Mouse (Mus musculus): ENCODE results near the gene Ift74.
A peak's percentile ranks its signal among the peaks of the same experiment; 100 is the strongest.

Gene Ift74

DNA sequence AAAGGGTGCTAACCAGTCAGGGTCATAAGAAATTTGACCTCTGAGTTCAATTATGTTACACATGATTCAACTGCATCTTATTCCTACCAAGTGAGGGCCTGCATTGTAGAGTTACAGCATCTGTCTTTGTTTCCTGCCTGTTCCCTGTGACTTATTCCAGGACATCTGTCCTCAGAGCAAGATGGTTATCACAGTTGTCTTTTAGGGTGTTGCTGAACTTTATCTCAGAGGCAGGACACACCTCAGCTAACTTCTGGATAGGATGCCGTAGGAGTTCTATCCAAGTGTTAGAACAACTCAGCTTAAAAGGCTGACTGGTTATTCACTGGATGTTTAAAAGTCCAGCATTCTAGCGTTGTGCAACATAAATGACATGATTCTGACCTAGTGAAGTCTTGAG is 77.9 kb downstream of the Ift74 start:
- no peak for DNase-seq (ENCODE audit: low spot score in 2 of 2)

DNA sequence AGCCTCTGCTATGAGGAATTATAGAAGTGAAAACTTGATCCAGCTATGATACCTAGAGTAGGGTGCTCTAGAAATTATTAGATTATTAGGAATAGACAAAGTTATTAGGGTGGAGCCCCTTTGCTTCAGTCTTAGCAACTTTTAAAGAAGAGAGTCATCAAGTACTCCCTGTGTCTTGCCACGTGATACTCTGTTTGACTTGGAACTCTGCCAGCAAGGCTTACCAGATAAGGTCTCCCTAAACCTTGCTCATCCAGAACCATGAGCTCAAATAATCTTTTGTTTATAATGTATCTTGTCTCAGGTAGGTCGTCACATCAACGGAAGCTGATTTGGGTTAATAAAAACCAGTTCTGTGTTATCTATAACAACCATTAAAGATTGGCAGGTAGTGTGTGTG is 82.1 kb downstream of the Ift74 start:
- no peak for DNase-seq (ENCODE audit: low spot score in 2 of 2)

DNA sequence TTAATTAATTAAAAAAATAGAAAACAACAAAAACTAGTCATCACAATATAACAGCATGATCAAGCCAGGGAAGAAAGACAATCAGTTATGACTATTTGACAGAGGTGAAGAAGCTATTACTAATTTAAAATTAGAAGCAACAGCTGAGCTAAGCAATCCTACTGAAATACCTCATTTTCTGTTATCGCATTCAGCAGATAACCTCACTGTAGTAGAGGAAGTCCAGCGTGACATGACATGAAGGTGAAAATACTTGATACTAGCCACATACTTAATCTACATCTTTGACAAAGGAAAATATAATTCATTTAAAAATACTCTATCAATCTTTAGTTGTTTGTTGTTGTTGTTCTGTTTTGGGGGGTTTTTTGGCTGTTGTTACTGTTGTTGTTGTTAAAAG is 96.7 kb downstream of the Ift74 start:
- DNase-seq (ENCODE audit: low spot score in 2 of 2), result no peak

DNA sequence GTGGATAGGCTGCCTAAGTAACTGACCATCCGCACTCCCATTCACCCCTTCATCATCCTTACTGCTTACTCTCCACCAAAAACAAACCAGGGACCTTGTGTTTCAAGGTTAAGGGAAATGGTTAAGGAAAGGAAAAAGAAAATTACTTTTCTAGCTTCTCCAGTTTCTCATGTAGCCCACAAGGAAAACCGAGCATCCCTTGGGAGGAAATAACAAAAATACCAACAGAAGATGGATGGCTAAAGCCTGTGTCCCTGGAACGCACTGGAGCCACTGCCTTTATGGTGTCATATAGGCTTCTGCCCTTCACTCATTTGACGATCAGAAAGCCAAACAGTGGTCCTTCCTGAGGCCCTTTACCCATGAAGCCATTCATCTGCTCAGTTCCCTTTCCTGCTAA is 97.1 kb downstream of the Ift74 start:
- no peak for DNase-seq (ENCODE audit: low spot score in 2 of 2)

DNA sequence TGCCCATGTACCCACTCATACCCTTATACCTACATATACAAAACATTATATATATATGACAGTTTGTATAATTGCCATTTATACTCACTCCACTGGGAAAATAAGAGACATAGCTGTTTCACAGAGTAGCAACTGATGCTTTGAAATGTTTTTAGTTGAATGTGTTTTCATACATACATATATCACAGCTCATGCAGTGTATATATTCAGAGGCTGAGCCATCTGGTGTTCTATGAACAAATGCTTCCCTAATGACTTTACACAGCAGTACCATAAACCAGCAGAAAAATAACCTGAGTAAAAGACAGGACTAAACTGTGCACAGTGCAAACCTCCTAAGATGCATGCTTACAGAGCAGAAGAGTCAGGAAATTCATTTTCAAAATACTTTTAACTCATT is 99.5 kb downstream of the Ift74 start:
- DNase-seq (ENCODE audit: low spot score in 2 of 2), result no peak

DNA sequence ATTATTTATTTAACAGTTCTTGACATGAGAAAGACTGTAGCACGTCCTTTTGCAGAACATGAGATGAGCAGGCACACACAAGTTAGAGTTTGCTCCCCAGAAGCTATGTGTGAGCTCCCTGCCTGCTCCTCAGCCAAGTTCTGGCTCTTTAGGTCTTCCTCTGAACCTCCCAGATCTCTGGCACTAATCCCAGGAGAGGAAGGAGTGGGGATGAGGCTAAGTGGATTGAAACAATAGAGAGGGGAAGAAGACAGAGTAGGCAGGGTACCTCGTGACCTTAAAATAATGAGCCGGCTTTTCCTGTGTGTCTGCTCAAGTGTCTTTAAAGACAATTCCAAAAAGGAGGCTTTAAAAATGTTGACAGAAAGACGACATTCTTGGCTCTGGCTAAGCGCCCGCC is 100.9 kb downstream of the Ift74 start:
- no peak for DNase-seq (ENCODE audit: low spot score in 2 of 2)

DNA sequence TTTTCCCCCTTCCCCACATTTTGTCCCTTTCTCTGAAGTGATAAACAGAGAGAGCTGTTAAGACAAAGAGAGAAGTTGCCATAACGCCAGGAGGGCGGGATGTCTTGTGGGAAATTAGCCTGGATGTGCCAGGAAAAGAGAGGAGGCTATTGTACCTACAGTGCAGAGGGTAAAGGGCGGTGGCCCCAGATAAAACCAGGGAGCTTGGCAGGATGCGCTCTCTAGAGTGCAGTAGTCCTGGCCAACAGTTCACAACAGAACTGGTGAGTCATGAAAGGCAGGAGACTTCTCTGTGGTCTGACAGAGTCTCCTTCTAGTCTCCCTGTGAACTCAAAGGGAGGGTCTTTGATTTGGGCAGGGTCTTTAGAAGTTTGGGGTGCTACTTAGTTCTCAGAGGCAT is 111.5 kb downstream of the Ift74 start:
- no peak for DNase-seq (ENCODE audit: low spot score in 2 of 2)

DNA sequence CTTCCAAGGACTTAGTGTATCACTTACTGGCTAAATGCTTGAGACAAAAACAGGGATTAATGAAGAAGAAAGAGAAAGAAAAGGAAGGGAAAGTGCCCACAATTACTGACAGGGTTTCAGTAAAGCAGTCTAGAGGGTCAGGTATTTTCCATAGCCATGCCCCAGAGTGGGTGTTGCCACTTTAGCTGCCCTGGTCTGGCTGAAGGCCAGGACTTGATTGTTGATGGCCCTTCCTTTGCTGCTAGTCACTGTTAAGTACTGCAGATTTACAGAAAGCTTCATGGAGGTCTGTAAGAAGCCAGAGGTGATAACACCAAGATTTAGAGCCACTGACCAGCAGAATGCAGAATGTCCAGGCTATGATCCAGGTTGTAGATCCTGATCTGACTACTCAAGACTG is 118.4 kb downstream of the Ift74 start:
- DNase-seq (ENCODE audit: low spot score in 2 of 2), result no peak

DNA sequence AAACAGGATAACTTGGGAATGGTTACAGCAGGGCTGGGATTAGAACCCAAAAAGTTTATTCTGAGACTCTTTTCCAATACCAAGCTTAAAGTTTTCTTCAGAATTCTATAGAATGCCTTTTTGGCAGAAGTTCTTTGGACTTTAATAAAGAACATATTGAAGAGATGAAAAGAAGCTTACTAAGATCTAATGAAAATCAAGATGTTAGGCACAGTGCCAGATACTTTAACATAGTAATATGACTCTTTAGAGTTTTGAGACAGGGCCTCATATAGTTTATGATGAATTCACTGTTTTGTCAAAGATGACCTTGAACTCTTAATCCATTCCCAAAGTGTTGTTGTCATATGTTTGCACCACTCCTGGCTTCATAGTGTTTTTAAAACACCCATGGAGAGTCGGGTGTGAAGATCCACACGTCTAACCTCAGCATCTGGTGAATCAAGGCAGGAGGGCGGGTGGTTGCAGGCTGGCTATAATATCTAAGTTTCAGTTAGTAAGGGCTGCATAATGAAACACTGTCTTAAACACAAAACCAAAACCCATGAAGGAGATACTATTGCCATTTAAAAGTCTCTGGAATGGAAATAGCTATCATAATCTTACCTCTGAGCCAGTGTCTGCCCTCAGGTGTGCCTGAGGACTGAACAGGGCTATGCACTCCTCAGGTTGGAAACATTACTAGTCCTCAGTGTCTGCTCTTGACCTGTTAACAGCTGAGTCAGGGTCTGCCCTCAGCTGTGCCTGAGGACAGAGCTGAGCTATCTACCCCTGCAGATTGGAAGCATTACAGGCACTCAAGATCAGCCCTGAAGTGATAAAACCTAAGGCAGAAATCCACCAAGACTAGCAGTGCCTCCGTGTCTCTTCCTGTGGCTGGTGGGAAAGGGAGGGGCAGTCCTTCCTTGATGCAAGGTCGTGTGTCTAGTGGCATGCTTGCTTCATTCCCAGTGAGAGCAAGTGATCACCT is 123.3 kb downstream of the Ift74 start:
- DNase-seq (ENCODE audit: low spot score in 2 of 2), result no peak

DNA sequence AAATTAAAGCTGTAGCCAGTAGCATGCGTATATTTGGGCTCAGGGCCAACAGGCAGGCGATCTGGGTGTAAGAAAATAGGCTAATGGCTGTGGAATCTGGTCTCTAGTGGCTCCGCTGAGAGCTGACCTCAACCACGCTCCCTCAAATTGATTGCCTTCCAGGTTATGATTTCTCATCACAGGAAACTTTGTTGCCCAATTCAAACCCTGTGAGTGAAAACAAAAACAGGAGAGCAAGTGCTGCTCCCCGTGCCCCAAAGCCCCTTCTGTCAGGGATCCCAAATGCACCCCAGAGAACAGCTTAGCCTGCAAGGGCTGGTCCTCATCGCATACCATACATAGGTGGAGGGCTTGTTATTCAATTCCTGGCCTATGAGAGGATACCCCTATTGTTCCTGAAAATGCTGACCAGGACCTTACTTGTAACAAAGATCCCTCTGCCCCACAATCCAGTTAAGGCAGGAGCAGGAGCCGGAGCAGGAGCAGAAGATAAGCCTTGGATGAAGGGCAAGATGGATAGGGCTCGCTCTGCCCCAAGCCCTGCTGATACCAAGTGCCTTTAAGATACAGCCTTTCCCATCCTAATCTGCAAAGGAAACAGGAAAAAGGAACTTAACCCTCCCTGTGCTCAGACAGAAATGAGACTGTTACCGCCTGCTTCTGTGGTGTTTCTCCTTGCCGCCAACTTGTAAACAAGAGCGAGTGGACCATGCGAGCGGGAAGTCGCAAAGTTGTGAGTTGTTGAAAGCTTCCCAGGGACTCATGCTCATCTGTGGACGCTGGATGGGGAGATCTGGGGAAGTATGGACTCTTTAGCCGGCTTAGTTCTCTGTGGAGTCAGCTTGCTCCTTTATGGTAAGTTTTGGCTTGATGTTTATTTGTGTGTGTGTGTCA is 124.8 kb downstream of the Ift74 start, which contains the start of gene Tek:
Tek (plus strand) TSS at position 452 of the 894 bp plus-strand sequence.
- peak in 1 of 2 experiments; percentile 35 for DNase-seq (ENCODE audit: low spot score in 2 of 2)

DNA sequence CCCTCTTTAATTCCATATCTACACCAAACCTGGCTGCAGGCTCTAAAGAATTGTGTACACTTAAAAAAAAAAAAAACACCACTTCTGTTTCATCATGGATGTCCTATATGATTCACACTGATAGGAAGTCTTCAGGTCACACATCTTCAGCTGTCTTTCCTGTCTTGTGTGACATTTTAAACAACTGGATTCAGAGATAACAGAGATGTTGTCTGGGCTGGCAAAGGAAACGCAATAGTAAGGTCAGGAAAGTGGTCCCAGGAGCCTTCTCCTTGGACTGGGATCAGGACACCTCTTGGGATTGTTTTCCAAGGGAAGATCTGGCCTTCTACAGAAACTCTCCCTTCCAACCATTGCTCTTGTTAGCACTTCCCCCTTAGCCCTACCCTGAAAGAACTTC is 127.5 kb downstream of the Ift74 start:
- no peak for DNase-seq (ENCODE audit: low spot score in 2 of 2)

Data from urinary bladder, postnatal 4 days (tissue).